Mouse (Mus musculus): Measurements from ENCODE around the gene Snf8.

GRCm38 (mm10) chr11:96075177-96075508 lies 40.5 kb downstream of the Snf8 start:
- TF ChIP-seq POLR2A (IDR thresholded peaks at IDR 0.05; ENCODE audit: insufficient read depth, low read depth, low read length) (no peak), CTCF (IDR thresholded peaks at IDR 0.05; ENCODE audit: insufficient read depth, low read depth, low read length) (no peak)

Data from olfactory bulb, adult 2 months (tissue).